ENCODE assay signal across 21 mouse cellular contexts in the genomic region with DNA sequence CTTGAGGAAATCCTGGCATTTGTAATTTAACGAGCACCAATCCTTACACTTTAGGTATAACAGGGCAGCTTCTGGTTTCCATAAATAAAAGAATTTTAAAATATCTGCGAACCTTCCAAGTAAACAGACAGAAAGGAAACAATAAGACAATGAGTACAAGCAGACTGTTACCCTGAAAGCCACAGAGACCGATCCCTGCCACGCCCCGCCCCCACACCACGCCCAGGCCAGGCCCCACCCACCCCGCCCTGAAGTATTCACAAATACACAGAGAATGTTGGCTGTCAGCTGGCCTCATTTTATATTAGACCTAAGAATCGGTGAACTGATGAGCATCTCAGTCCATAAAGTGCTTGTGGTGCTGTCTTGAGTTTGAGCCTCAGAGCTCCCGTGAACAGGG.
DNase-seq lines count a peak whose midpoint lies in the region; ATAC-seq lines count a peak whose summit lies in the region.
"Had no signal": no experiment of that assay in that cellular context is flagged by ENCODE, and none has a peak within 500 bp of the region (broad histone marks: within the 10 kb centered on the region; RNA-seq: fewer than 3 reads in every experiment).

No protein-coding gene starts in this region.

- H3K9ac ChIP-seq in liver, embryonic 11.5 days (ENCODE audit: low read depth, low read length): no peak overlapping the region
- H3K9ac ChIP-seq: embryonic facial prominence, embryonic 13.5 days; forebrain, embryonic 12.5 days; forebrain, postnatal 0 days; heart, embryonic 13.5 days; hindbrain, embryonic 15.5 days had no signal

- no peak overlapping the region for H3K27ac ChIP-seq in liver, embryonic 11.5 days (ENCODE audit: low read depth, low read length)
- H3K27ac ChIP-seq: embryonic facial prominence, embryonic 13.5 days; forebrain, embryonic 12.5 days; heart, embryonic 13.5 days; hindbrain, embryonic 15.5 days had no signal

- H3K9me3 ChIP-seq in liver, embryonic 11.5 days (ENCODE audit: control insufficient read depth, low read length): 0 out of 2 replicates have a peak, but pooled peaks cover 4% of the 10 kb centered on the region
- H3K9me3 ChIP-seq: embryonic facial prominence, embryonic 13.5 days; hindbrain, embryonic 15.5 days had no signal

- WGBS in liver, embryonic 11.5 days: 67% methylated on average over 9 of the region's 9 CpGs

- no peaks in the 10 kb centered on the region for H3K4me1 ChIP-seq in liver, embryonic 11.5 days (replicated peaks; ENCODE audit: control insufficient read depth, insufficient read depth, low read length)
- H3K4me1 ChIP-seq: forebrain, embryonic 12.5 days; heart, embryonic 13.5 days; hindbrain, embryonic 15.5 days had no signal

- no peak overlapping the region for H3K4me3 ChIP-seq in liver, embryonic 11.5 days (ENCODE audit: low read depth, low read length)
- H3K4me3 ChIP-seq: embryonic facial prominence, embryonic 13.5 days; forebrain, embryonic 12.5 days; heart, embryonic 13.5 days; hindbrain, embryonic 15.5 days had no signal

- H3K4me2 ChIP-seq in liver, embryonic 11.5 days: no peak overlapping the region
- H3K4me2 ChIP-seq: embryonic facial prominence, embryonic 13.5 days; forebrain, embryonic 12.5 days; heart, embryonic 13.5 days; hindbrain, embryonic 15.5 days had no signal

- H3K36me3 ChIP-seq in liver, embryonic 11.5 days (ENCODE audit: control insufficient read depth, insufficient read depth, low read length): no peaks in the 10 kb centered on the region
- H3K36me3 ChIP-seq: embryonic facial prominence, embryonic 13.5 days; forebrain, embryonic 12.5 days; heart, embryonic 13.5 days; hindbrain, embryonic 15.5 days had no signal

- DNase-seq in liver: peak; percentile 30
- no peak for DNase-seq in liver, embryonic 11.5 days (ENCODE audit: low spot score)
- peak; percentile 24 for DNase-seq in thymus, postnatal 25 days
- no peak for DNase-seq in thymus, postnatal 0 days (ENCODE audit: low spot score)
- peak; percentile 10 for DNase-seq in c-Kit-positive CD71-positive TER-119-negative erythroid progenitor cells, embryonic 14.5 days (ENCODE audit: low read depth)
- DNase-seq in layer of hippocampus, adult 18-20 months (ENCODE audit: low spot score in 2 of 2): no peak
- DNase-seq: adrenal gland, adult 2 months; adrenal gland, postnatal 25 days; cerebellum, adult 11 months; cerebellum, adult 8-10 months; cerebellum, postnatal 14 days; forebrain, postnatal 0 days; gastrocnemius, postnatal 36 days; heart, postnatal 36 days had no signal

- no peak for ATAC-seq in liver, embryonic 11.5 days (replicated peaks; ENCODE audit: low FRiP score)
- ATAC-seq in megakaryocyte-erythroid progenitor cell, adult 5-6 weeks (replicated peaks; ENCODE audit: low FRiP score, low TSS enrichment, poor library complexity, severe bottlenecking): peak; percentile 94
- ATAC-seq in activated CD4-positive, CD25-positive, alpha-beta regulatory T cell, adult 4 months: no peak
- ATAC-seq: forebrain, postnatal 0 days; inflammation-experienced regulatory T-cells, adult 6 months had no signal

- no peaks in the 10 kb centered on the region for H3K27me3 ChIP-seq in liver, embryonic 11.5 days (replicated peaks; ENCODE audit: control insufficient read depth, insufficient read depth, low read length)
- H3K27me3 ChIP-seq: embryonic facial prominence, embryonic 13.5 days; forebrain, embryonic 12.5 days; heart, embryonic 13.5 days; hindbrain, embryonic 15.5 days had no signal

Comparison
In these comparisons a context has a peak if more than half of its experiments do, and no peak if none do; other contexts are left out.
1. DNase-seq: peak in liver (single experiment), thymus, postnatal 25 days (single experiment) and c-Kit-positive CD71-positive TER-119-negative erythroid progenitor cells, embryonic 14.5 days (single experiment); none in liver, embryonic 11.5 days (single experiment), thymus, postnatal 0 days (single experiment) and layer of hippocampus, adult 18-20 months (0 of 2).